Mouse (Mus musculus): Measurements from ENCODE around the gene Arhgap15.

DNA sequence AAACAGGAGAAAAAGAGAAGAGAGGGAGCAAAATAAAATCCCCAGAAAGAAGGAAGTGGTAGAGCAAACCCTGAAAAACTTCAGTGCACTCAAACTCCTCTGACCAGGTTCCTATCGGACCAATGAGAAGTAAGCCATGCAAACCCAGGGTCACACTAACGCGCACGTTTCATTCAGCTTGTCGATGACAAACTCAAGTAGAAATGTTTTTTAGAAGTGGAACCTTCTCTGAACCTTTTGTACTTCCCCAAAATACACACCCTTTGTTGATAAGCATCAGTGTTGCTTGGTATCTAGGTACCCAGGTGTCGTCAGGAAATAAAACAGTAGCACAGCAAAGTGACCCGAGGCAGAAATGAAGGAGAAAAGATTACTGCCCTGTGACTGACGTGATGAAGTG is 20.9 kb upstream of the Arhgap15 start:
- TF ChIP-seq MAFK (IDR thresholded peaks at IDR 0.05; ENCODE audit: insufficient read depth, low read depth, low read length) (no peak), ZC3H11A (IDR thresholded peaks at IDR 0.05; ENCODE audit: borderline replicate concordance, low read depth, low read length) (no peak), CHD2 (IDR thresholded peaks at IDR 0.05; ENCODE audit: low read depth, low read length) (no peak), ZNF384 (IDR thresholded peaks at IDR 0.05; ENCODE audit: low read depth, low read length) (no peak), HCFC1 (IDR thresholded peaks at IDR 0.05; ENCODE audit: borderline replicate concordance, insufficient read depth, low read length) (no peak)
